Mouse (Mus musculus): ENCODE data around the gene Hibch.

DNA sequence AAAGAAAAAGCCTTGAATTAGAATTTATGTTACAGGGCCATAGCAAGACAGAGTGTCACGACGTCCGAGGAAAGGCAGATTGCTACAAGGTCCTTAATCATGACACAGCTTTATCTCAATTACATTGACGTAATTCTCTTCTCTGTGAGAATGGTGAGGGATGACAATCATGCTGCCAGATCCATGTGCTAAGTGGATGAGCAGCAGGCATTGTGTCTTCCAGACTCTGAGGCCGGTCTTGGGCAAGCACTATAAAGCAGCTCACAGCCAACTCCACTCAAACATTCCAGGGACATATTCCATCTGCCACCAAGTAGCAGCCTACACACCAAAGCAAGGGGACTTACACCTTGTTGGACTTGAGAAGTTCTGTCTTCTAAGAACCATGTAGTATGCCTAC, 45.0 kb upstream of the Hibch start:
- TF ChIP-seq CTCF (IDR thresholded peaks at IDR 0.05; ENCODE audit: borderline replicate concordance, insufficient read depth, low read length) (no peak), POLR2A (IDR thresholded peaks at IDR 0.05; ENCODE audit: low read depth, low read length) (no peak)

Measured in embryonic fibroblast, embryonic 13.5 days (primary cell).